Mouse (Mus musculus) left cerebral cortex, postnatal 4 days (tissue): ENCODE measurements around the gene Tpm3. TPM values are rescaled to one million over a fixed set of nuclear protein-coding genes. Genes with fewer than 3 reads are reported as not detected.
"Not testable (repeated sequence)": the region's sequence is repeated elsewhere in the genome, so short reads cannot be mapped to it uniquely, and the experiment has no call there.

Experiments used
- DNase-seq: peaks from one replicate; pipeline ENCODE4 v3.0.0-alpha.2; 2022
- intact Hi-C: fragments of 180-260 bp; cut with DNase I; formaldehyde crosslinking; loops from one replicate; pipeline ENCODE4 v1.15.1; 2025
- total RNA-seq, 2 experiments: library from RNA; stranded (reverse); gene quantifications; 2 replicates each; pipeline ENCODE4 v1.2.3; 2021

Tpm3 gene
- total RNA-seq, 2 experiments from 2014 or later = 291 to 310 TPM

GRCm38 (mm10) chr3:90083034-90083433, 10.6 kb downstream of the Tpm3 start:
- no peak for DNase-seq
- intact Hi-C loops = no loop called here

GRCm38 (mm10) chr3:90083698-90084324, 11.4 kb downstream of the Tpm3 start:
- intact Hi-C loops = no loop called here
- DNase-seq = no peak

- DNase-seq = no peak
- intact Hi-C loops = no loop called here
Observed at GRCm38 (mm10) chr3:90084790-90085189, 12.3 kb downstream of the Tpm3 start.

GRCm38 (mm10) chr3:90085281-90085680, 12.8 kb downstream of the Tpm3 start:
- no peak for DNase-seq

GRCm38 (mm10) chr3:90086068-90086467, 13.6 kb downstream of the Tpm3 start:
- DNase-seq = no peak
- intact Hi-C loops = no loop called here

More at GRCm38 (mm10) chr3:90085281-90085680, 12.8 kb downstream of the Tpm3 start:
- intact Hi-C loops = no loop called here

- intact Hi-C loops = no loop called here
- DNase-seq = no peak
Observed at GRCm38 (mm10) chr3:90088617-90089016, 16.2 kb downstream of the Tpm3 start.

- intact Hi-C loops = no loop called here
- DNase-seq = no peak
Observed at GRCm38 (mm10) chr3:90090892-90091291, 18.4 kb downstream of the Tpm3 start.

GRCm38 (mm10) chr3:90094453-90094852, 22.0 kb downstream of the Tpm3 start:
- intact Hi-C loops = no loop called here
- DNase-seq = no peak

GRCm38 (mm10) chr3:90097928-90098327, 25.5 kb downstream of the Tpm3 start:
- no peak for DNase-seq
- intact Hi-C loops = no loop called here

- intact Hi-C loops = no loop called here
- DNase-seq = no peak
Observed at GRCm38 (mm10) chr3:90101010-90101409, 28.6 kb downstream of the Tpm3 start.

- intact Hi-C loops = no loop called here
- no peak for DNase-seq
Observed at GRCm38 (mm10) chr3:90101673-90102072, 29.2 kb downstream of the Tpm3 start.

- intact Hi-C loops = no loop called here
Observed at GRCm38 (mm10) chr3:90102239-90102638, 29.8 kb downstream of the Tpm3 start.

GRCm38 (mm10) chr3:90103176-90103575, 30.7 kb downstream of the Tpm3 start:
- DNase-seq = no peak
- intact Hi-C loops = no loop called here

More at GRCm38 (mm10) chr3:90102239-90102638, 29.8 kb downstream of the Tpm3 start:
- no peak for DNase-seq

- intact Hi-C loops = no loop called here
Observed at GRCm38 (mm10) chr3:90103938-90104337, 31.5 kb downstream of the Tpm3 start, which contains the start of gene Nup210l. Nup210l (plus strand) TSS chr3:90104132.

GRCm38 (mm10) chr3:90111706-90112105, 39.3 kb downstream of the Tpm3 start:
- DNase-seq = no peak
- intact Hi-C loops = no loop called here

More at GRCm38 (mm10) chr3:90103938-90104337, 31.5 kb downstream of the Tpm3 start, which contains the start of gene Nup210l:
- DNase-seq = no peak

GRCm38 (mm10) chr3:90114342-90114741, 41.9 kb downstream of the Tpm3 start:
- intact Hi-C loops = no loop called here
- no peak for DNase-seq

GRCm38 (mm10) chr3:90115526-90115925, 43.1 kb downstream of the Tpm3 start:
- intact Hi-C loops = no loop called here
- DNase-seq = no peak

- DNase-seq = no peak
Observed at GRCm38 (mm10) chr3:90118132-90118790, 45.8 kb downstream of the Tpm3 start.

GRCm38 (mm10) chr3:90122036-90122435, 49.6 kb downstream of the Tpm3 start:
- intact Hi-C loops, DNase-seq: not testable (repeated sequence)

More at GRCm38 (mm10) chr3:90118132-90118790, 45.8 kb downstream of the Tpm3 start:
- intact Hi-C loops = no loop called here

- intact Hi-C loops = no loop called here
Observed at GRCm38 (mm10) chr3:90125710-90126109, 53.3 kb downstream of the Tpm3 start.

GRCm38 (mm10) chr3:90127881-90128280, 55.4 kb downstream of the Tpm3 start:
- no peak for DNase-seq
- intact Hi-C loops = no loop called here

More at GRCm38 (mm10) chr3:90125710-90126109, 53.3 kb downstream of the Tpm3 start:
- DNase-seq = no peak

GRCm38 (mm10) chr3:90132745-90133144, 60.3 kb downstream of the Tpm3 start:
- intact Hi-C loops = no loop called here
- no peak for DNase-seq
